In the genomic region with DNA sequence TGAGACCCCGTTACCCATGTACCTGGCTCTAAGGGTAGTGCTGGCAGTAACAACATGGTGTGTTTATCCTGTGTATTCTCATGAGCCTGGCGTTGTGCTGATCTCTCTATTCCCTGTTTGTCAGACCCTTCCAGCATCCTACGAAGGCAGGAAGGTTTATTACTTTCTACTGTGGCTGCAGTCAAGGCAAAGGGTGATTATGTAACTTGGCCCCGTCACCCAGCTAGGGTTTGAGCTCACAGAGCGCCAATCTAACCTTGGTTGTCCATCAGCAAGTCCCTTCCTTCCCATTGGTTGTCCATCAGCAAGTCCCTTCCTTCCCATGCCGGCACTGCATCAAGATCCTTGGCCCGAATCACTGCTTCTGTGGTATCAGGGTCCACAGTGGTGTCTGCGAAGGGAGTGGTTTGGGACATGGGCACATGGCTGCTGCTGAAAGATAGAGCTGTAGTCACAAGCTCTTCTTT, we compare ENCODE assay signal across 8 mouse cellular contexts.
A peak's percentile ranks its signal among the peaks of the same experiment; 100 is the strongest.
DNase-seq lines count a peak whose midpoint lies in the region; ATAC-seq and TF ChIP-seq lines count a peak whose summit lies in the region.

No protein-coding gene starts in this region.

- TF ChIP-seq CTCF in layer of hippocampus, adult 2 months (conservative IDR thresholded peaks at IDR 0.05), result no peak
- no peak for TF ChIP-seq CTCF in brain, embryonic 14.5 days (IDR thresholded peaks at IDR 0.05; ENCODE audit: borderline replicate concordance, extremely low read depth, insufficient read depth, insufficient read length)

- no peak for ATAC-seq in embryonic facial prominence, embryonic 15.5 days (ENCODE audit: insufficient number of reproducible peaks, low FRiP score, low TSS enrichment, low read depth)
- ATAC-seq in midbrain, embryonic 15.5 days (replicated peaks), result no peak

- H3K9me3 ChIP-seq in embryonic facial prominence, embryonic 15.5 days (replicated peaks), result no peaks in the 10 kb centered on the region
- H3K9me3 ChIP-seq in midbrain, embryonic 15.5 days, result no peaks in the 10 kb centered on the region

- no peak overlapping the region for H3K9ac ChIP-seq in embryonic facial prominence, embryonic 15.5 days
- no peak overlapping the region for H3K9ac ChIP-seq in midbrain, embryonic 15.5 days

- intact Hi-C loops in left cerebral cortex, postnatal 14 days (cut with DNase I), result no loop called here

- no peaks in the 10 kb centered on the region for H3K27me3 ChIP-seq in embryonic facial prominence, embryonic 15.5 days
- no peaks in the 10 kb centered on the region for H3K27me3 ChIP-seq in midbrain, embryonic 15.5 days (replicated peaks)

- DNase-seq in layer of hippocampus, adult 2 months (ENCODE audit: low spot score in 2 of 2), result no peak
- no peak for DNase-seq in layer of hippocampus, postnatal 14 days (ENCODE audit: low spot score in 2 of 2)
- DNase-seq in brain, embryonic 14.5 days (ENCODE audit: low read depth), result peak; percentile 6
- no peak for DNase-seq in left cerebral cortex, adult 8-10 months (ENCODE audit: low spot score in 2 of 2)
- no peak for DNase-seq in left cerebral cortex, postnatal 14 days (ENCODE audit: low spot score in 2 of 2)
- no peak for DNase-seq in urinary bladder, postnatal 25 days (ENCODE audit: low spot score)

- no peak overlapping the region for H3K4me3 ChIP-seq in layer of hippocampus, adult 2 months
- no peak overlapping the region for H3K4me3 ChIP-seq in embryonic facial prominence, embryonic 15.5 days (replicated peaks)
- no peak overlapping the region for H3K4me3 ChIP-seq in midbrain, embryonic 15.5 days

- H3K27ac ChIP-seq in layer of hippocampus, adult 2 months, result peak overlapping the region; percentile 83
- peak overlapping the region; percentile 89 for H3K27ac ChIP-seq in embryonic facial prominence, embryonic 15.5 days (replicated peaks)
- H3K27ac ChIP-seq in midbrain, embryonic 15.5 days, result 0 out of 2 replicates have a peak overlapping the region, but pooled peaks have one; percentile 16

- peaks cover 42% of the 10 kb centered on the region for H3K4me1 ChIP-seq in embryonic facial prominence, embryonic 15.5 days
- 0 out of 2 replicates have a peak, but pooled peaks cover 4% of the 10 kb centered on the region for H3K4me1 ChIP-seq in midbrain, embryonic 15.5 days

- peak overlapping the region; percentile 27; the same call in 1 of the 2 replicates for H3K4me2 ChIP-seq in embryonic facial prominence, embryonic 15.5 days (replicated peaks)
- no peak overlapping the region for H3K4me2 ChIP-seq in midbrain, embryonic 15.5 days

- TF ChIP-seq POLR2A in brain, embryonic 14.5 days (IDR thresholded peaks at IDR 0.05; ENCODE audit: borderline replicate concordance, extremely low read depth, insufficient read depth, insufficient read length, poor library complexity, severe bottlenecking), result no peak

- 49% methylated on average over 8 of the region's 8 CpGs for WGBS in embryonic facial prominence, embryonic 15.5 days
- 78% methylated on average over 8 of the region's 8 CpGs for WGBS in midbrain, embryonic 15.5 days

- no peaks in the 10 kb centered on the region for H3K36me3 ChIP-seq in embryonic facial prominence, embryonic 15.5 days
- H3K36me3 ChIP-seq in midbrain, embryonic 15.5 days (replicated peaks), result no peaks in the 10 kb centered on the region

Comparison
In these comparisons a context has a peak if more than half of its experiments do, and no peak if none do; other contexts are left out.
1. H3K27ac ChIP-seq: peak in every context shown above with its lines; median percentile 89 in embryonic facial prominence, embryonic 15.5 days; 83 in layer of hippocampus, adult 2 months; 16 in midbrain, embryonic 15.5 days.